Mouse (Mus musculus) urinary bladder, postnatal 14 days (tissue): ENCODE measurements around the gene Glyatl3.

Experiments used
- DNase-seq: peaks from one replicate; pipeline ENCODE4 v3.0.0; 2021; ENCODE audit warnings: low spot score

The Glyatl3 gene

GRCm38 (mm10) chr17:40855065-40855464 lies 59.1 kb downstream of the Glyatl3 start:
- no peak for DNase-seq
